Mouse (Mus musculus) lung, adult 18-20 months (tissue): ENCODE measurements around the gene 4930518I15Rik.

Experiments
- DNase-seq, 2 experiments: peaks; one replicate each; pipeline ENCODE4 v3.0.0; 2022; ENCODE audit warnings: mixed read lengths in 2 of 2

The 4930518I15Rik gene

DNA sequence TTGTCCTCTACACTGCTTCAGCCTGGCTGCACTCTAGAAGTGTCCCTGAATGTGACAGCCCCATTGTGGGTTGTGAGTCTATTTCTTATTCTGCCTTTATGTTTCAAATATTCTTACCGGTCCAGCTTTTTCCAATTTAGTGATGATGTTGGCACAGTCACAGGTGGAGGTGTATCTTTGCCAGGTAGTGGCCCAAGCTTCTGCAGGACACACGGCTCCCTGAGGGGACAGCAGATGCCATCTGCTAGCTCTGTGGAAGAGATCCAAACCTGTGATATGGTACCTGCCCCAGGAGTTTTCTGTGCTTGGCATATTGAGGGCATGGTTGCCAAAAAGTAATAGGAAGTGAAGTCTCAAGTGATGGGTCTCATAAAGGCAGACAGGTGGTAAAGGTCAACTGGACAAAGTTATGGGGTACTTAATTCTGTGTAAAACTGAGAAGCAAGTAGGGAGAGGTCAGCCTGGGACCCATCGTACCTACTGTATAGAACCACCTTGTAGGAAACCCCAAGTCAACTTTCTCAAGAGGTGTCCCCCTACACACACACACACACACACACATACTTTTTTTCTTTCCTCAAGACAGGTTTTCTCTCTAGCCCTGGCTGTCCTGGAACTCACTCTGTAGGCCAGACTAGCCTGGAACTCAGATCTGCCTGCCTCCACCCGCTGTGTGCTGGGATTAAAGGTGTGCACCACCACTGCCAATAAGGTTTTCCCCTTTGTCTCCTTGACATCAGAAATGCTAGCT is 17.2 kb upstream of the 4930518I15Rik start:
- DNase-seq, result no peak

- no peak for DNase-seq
Observed at GRCm38 (mm10) chr2:156874047-156874759, 16.5 kb upstream of the 4930518I15Rik start.

DNA sequence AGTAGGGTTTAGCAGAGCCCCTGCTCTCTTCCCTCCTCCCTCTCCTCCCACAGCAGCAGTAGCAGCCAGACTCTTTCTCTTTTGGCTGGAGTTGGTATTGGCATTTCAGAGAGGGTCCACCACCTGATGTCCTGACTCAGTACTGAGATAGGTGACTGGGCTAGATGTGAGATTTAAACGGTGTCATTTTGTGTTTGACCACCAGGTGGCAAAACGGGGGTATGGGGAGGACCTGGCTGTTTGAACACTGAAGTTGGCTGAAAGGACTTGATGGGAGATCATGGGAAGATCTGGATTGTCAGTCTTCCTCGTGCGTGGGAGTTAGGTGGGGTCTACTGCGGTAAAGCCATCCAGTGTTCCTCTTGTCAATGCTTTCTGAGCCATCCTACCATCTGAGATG is 15.9 kb upstream of the 4930518I15Rik start:
- peak; percentile 25 to 35 for DNase-seq

DNA sequence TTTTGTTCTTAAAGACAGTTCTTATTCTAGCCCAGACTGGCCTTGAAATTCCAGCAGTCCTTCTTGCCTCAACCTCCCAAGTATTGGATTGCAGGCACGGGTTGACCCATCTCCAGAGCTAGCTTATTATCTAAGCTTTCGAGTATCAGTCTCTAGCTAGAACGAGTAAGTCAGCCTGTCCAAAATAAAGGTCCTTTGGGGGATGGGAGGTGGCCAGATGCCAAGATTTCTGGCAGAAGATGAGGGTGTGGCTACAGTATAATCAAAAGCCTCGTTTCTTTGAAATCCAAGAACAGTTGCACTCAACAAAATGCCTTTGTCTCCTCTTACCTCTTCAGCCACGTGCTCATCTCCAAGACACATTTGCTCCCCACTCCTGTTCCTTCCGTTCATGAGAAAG is 12.8 kb upstream of the 4930518I15Rik start:
- DNase-seq, result peak; percentile 25 to 48

DNA sequence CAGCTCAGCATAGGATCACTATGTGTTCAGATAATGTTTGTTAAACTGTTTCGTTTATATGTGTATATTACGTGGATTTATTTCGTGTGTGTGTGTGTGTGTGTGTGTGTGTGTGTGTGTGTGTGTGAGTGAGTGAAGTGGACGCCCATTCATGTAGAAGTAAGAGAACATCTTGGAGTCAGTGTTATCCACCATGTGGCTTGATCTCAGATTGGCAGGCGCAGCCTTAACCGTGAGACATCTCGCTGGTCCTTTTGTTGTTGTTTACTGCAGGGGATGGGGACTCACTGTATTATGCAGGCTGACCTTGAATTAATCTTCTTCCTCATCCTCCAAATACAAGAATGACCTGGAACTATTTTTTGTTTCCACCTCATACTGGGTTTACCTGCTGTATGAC is 11.8 kb upstream of the 4930518I15Rik start:
- DNase-seq, result no peak

GRCm38 (mm10) chr2:156868994-156869393 is 11.2 kb upstream of the 4930518I15Rik start:
- no peak for DNase-seq

GRCm38 (mm10) chr2:156864481-156864880 is 6.7 kb upstream of the 4930518I15Rik start:
- no peak for DNase-seq

GRCm38 (mm10) chr2:156863487-156864160 is 5.9 kb upstream of the 4930518I15Rik start:
- peak; percentile 82 to 89 for DNase-seq

- peak; percentile 98 for DNase-seq
Observed at GRCm38 (mm10) chr2:156862772-156863486, 5.2 kb upstream of the 4930518I15Rik start, which contains the start of gene Rab5if. TSS of gene Rab5if (plus strand) at chr2:156863128.

GRCm38 (mm10) chr2:156862041-156862717 is 4.4 kb upstream of the 4930518I15Rik start:
- DNase-seq, result peak; percentile 32 to 42

- DNase-seq, result no peak
Observed at GRCm38 (mm10) chr2:156858671-156859070, 925 bp upstream of the 4930518I15Rik start.

- no peak for DNase-seq
Observed at GRCm38 (mm10) chr2:156857385-156857791, 358 bp downstream of the 4930518I15Rik start.

DNA sequence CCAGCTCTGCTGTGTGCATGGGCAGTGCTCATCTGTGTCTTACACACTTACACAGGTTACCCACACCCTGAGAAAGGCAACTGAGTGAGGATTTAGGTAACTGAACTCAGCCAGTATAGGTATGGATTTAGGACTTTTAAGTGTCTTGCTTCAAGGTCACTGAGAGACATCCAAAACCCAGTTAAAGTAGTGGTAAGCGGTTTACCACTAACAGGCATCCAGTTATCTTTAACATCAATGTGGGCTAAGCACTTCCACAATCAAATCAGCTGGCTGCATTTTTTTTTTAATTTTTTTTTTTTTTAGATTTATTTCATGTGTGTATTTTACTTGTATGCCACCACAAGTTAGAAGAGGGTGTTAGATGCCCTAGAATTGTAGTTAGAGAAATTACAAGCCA is 1.4 kb downstream of the 4930518I15Rik start:
- no peak for DNase-seq

DNA sequence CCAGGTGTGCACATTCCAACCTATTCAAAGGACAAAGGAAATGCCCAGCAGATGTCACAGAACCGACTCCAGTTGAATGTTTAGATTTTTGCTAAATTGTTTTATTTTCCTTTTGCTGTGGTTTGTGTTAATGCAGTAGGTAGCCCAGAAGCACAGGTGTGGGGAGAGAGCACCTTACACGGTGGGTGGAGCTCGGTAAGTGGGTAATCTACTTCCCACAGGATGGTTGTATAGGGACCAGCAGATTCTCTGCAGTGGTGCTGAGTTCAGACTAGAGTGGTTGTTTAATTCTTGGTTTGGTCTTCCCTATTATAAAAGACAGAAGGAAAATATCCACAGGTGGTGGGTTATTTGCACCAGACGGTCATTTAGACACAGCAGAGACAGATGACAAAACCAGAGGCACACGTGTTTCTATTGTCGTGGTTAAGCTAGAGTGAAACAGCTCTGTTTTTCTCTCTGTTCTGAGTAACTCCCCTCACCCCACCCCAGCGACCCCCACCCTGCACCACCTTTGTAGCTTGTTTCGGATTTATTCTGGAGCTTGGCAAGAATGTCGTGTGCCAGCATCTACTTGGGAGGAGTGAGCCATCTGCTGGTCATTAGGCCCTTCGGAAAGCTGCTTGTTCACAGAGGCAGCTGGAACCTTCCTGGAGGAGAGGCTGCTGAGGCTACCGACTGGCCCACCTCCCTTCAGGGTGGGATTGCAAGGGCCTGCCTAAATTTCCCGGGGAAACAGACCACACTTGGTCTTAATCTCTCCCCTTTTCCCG is 3.6 kb downstream of the 4930518I15Rik start:
- DNase-seq, result peak; percentile 21 to 46

- peak in 1 of 2 experiments; percentile 24 for DNase-seq
Observed at GRCm38 (mm10) chr2:156853584-156853983, 4.2 kb downstream of the 4930518I15Rik start.

- DNase-seq, result peak in 1 of 2 experiments; percentile 36
Observed at GRCm38 (mm10) chr2:156850505-156850904, 7.2 kb downstream of the 4930518I15Rik start.

- DNase-seq, result no peak
Observed at GRCm38 (mm10) chr2:156848526-156849182, 9.1 kb downstream of the 4930518I15Rik start.

GRCm38 (mm10) chr2:156847653-156848052 is 10.1 kb downstream of the 4930518I15Rik start:
- DNase-seq, result no peak

- no peak for DNase-seq
Observed at GRCm38 (mm10) chr2:156844715-156845114, 13.0 kb downstream of the 4930518I15Rik start.

DNA sequence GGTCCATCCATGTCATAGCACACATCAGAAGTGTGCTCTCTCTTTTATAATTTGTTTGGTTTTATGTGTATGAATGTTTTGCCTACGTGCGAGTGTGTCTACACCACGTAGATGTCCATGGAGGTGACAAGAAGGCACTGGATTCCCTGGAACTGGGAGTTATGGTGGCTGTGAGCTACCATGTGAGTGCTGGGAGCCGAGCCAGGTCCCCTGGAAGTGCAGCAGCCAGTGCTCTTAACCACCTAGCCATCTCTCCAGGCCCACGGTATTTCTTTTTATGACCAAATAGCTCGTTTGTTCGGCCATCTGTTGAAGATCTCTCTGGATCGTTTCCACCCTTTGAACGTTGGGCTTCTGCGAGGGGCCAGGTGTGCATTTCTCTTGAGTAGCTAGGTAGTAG is 14.4 kb downstream of the 4930518I15Rik start:
- no peak for DNase-seq

DNA sequence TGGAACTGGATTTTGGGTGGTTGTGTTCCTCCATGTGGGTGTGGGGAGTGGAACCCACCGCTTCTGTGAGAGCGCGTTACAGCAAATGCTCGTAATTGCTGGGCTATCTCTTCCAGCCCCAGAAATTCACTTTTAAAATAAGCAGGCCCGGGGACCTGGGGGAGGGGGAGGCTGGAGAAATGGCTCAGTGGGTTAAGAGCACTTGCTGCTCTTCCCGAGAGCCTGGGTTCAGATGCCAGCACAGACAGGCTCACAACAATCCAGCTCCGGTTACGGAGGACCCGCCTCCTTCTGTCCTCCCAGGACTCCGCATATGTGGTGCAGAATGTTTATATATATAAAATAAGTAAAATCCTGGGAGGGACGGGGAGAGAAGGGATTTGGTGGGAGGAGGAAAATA is 15.0 kb downstream of the 4930518I15Rik start:
- DNase-seq, result no peak
